Mouse (Mus musculus): ENCODE results near the gene Iqcf3.

The Iqcf3 gene

GRCm38 (mm10) chr9:106453271-106454070 lies 108.0 kb downstream of the Iqcf3 start, which contains the start of gene Pcbp4:
Gene Pcbp4 (plus strand): TSS chr9:106453291.
- no peak for DNase-seq (ENCODE audit: low spot score)
